Mouse (Mus musculus): ENCODE data around the gene Stk40. TPM values are rescaled to one million over a fixed set of nuclear protein-coding genes. Genes with fewer than 3 reads are reported as not detected.
A peak's percentile ranks its signal among the peaks of the same experiment; 100 is the strongest.
"Not testable (repeated sequence)": the region's sequence is repeated elsewhere in the genome, so short reads cannot be mapped to it uniquely, and the experiment has no call there.

Gene Stk40
- total and polyA plus RNA-seq, 2 experiments from 2014 or later, result 17.3 to 22.8 TPM

DNA sequence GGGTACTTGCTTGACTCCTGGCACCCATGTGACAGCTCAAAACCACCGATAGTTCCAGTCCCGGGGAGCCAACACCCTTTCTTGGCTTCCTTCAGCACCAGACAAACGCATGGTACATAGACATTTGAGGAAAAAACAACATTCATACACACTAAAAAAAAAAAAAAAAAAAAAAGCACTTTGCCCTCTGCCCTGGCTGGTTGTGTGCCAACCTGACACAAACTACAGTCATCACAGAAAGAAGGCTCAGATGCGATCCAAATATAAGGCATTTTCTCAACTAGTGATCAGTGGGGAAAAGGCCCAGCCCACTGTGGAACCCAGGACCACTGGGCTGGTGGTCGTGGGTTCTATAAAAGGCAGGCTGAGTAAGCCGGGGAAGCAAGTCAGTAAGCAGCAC is 65.1 kb downstream of the Stk40 start:
- H3K36me3 ChIP-seq (replicated peaks; ENCODE audit: control insufficient read depth, insufficient read depth, low read length), result peaks cover 79% of the 10 kb centered on the region
- no peak overlapping the region for H3K4me3 ChIP-seq (ENCODE audit: low read depth, low read length)
- no peak overlapping the region for H3K9ac ChIP-seq (replicated peaks; ENCODE audit: low read depth, low read length)
- ATAC-seq (ENCODE audit: insufficient read depth, low read depth) (no peak), DNase-seq (ENCODE audit: low spot score) (no peak)
- no peak for TF ChIP-seq EP300 (IDR thresholded peaks at IDR 0.05; ENCODE audit: low read depth)
- no peak for TF ChIP-seq CTCF (IDR thresholded peaks at IDR 0.05; ENCODE audit: low read depth)
- no peaks in the 10 kb centered on the region for H3K27me3 ChIP-seq (ENCODE audit: control insufficient read depth, insufficient read depth, low read length)
- no peak overlapping the region for H3K27ac ChIP-seq (ENCODE audit: low read depth)
- H3K4me2 ChIP-seq (ENCODE audit: low read depth, low read length), result no peak overlapping the region
- H3K4me1 ChIP-seq (ENCODE audit: control insufficient read depth, insufficient read depth), result 0 out of 2 replicates have a peak, but pooled peaks cover 12% of the 10 kb centered on the region
- no peaks in the 10 kb centered on the region for H3K9me3 ChIP-seq (replicated peaks; ENCODE audit: control insufficient read depth, low read length)
- WGBS, result 78% methylated on average over 6 of the region's 6 CpGs

DNA sequence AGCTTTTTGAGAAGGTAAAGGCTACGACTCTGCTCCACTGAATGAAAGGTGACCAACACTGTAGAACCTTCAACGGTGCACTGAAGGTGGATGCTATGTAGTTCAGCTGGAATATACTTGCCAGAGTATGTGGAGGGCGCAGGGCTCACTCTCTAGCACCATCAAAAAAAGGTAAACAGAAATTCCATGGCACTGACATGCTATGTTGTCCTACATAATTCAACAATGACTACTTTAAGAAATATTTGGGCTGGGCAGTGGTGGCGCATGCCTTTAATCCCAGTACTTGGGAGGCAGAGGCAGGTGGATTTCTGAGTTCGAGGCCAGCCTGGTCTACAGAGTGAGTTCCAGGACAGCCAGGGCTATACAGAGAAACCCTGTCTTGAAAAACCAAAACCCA is 67.0 kb downstream of the Stk40 start:
- DNase-seq (ENCODE audit: low spot score); ATAC-seq (ENCODE audit: insufficient read depth, low read depth); H3K4me3 ChIP-seq (ENCODE audit: low read depth, low read length); H3K9me3 ChIP-seq (replicated peaks; ENCODE audit: control insufficient read depth, low read length); H3K9ac ChIP-seq (replicated peaks; ENCODE audit: low read depth, low read length); H3K4me2 ChIP-seq (ENCODE audit: low read depth, low read length); H3K27me3 ChIP-seq (ENCODE audit: control insufficient read depth, insufficient read depth, low read length); H3K27ac ChIP-seq (ENCODE audit: low read depth): not testable (repeated sequence)
- 0 out of 2 replicates have a peak, but pooled peaks cover 11% of the 10 kb centered on the region for H3K4me1 ChIP-seq (ENCODE audit: control insufficient read depth, insufficient read depth)
- peaks cover 94% of the 10 kb centered on the region for H3K36me3 ChIP-seq (replicated peaks; ENCODE audit: control insufficient read depth, insufficient read depth, low read length)
- 96% methylated on average over 5 of the region's 5 CpGs for WGBS

DNA sequence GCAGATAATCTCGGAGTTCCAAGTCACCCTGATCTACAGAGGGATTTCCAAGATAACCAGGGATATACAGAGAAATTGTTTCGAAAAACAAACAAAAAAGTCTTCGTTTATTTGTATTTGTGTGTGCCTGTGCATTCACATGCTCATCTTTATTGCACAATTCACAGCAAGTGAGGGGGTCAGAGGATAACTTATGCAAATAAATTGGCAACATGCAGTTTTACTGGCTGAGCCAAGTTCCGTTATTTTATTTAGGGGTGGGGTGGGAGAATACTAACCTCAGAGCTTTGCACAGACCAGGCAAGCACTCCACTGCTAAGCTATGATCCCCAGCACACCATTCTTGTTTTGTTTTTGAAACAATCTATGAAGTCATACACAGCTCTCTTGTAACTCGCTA is 70.0 kb downstream of the Stk40 start:
- H3K9me3 ChIP-seq (replicated peaks; ENCODE audit: control insufficient read depth, low read length), result no peaks in the 10 kb centered on the region
- WGBS, result 91% methylated on average over 5 of the region's 5 CpGs
- no peak overlapping the region for H3K4me2 ChIP-seq (ENCODE audit: low read depth, low read length)
- H3K4me1 ChIP-seq (ENCODE audit: control insufficient read depth, insufficient read depth), result no peaks in the 10 kb centered on the region
- H3K27me3 ChIP-seq (ENCODE audit: control insufficient read depth, insufficient read depth, low read length), result no peaks in the 10 kb centered on the region
- H3K27ac ChIP-seq (ENCODE audit: low read depth), result no peak overlapping the region
- TF ChIP-seq EP300 (IDR thresholded peaks at IDR 0.05; ENCODE audit: low read depth), result no peak
- TF ChIP-seq CTCF (IDR thresholded peaks at IDR 0.05; ENCODE audit: low read depth), result no peak
- no peak for DNase-seq (ENCODE audit: low spot score)
- no peak for ATAC-seq (ENCODE audit: insufficient read depth, low read depth)
- H3K36me3 ChIP-seq (replicated peaks; ENCODE audit: control insufficient read depth, insufficient read depth, low read length), result peaks cover 86% of the 10 kb centered on the region
- H3K4me3 ChIP-seq (ENCODE audit: low read depth, low read length), result no peak overlapping the region
- H3K9ac ChIP-seq (replicated peaks; ENCODE audit: low read depth, low read length), result no peak overlapping the region

DNA sequence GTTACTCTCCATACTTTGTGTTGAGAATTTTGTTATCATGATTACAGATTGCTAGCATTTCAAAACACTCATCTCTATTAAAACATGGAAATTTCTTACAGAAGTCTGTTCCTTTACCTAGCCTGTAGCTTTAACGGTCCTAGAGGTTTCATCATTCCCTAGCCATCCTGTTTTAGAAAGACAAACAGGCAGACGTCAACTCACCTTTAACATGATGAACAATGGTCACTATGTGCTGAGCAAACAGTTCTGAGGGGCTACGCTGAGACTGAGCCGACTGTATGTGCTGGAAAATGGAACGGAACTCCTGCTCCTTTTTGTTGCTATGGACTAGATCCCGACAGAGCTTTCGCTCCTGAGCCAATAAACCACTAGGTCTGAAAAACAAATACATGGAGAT is 72.2 kb downstream of the Stk40 start:
- not testable (repeated sequence) for H3K4me3 ChIP-seq (ENCODE audit: low read depth, low read length); DNase-seq (ENCODE audit: low spot score); H3K4me1 ChIP-seq (ENCODE audit: control insufficient read depth, insufficient read depth); H3K27me3 ChIP-seq (ENCODE audit: control insufficient read depth, insufficient read depth, low read length); ATAC-seq (ENCODE audit: insufficient read depth, low read depth); H3K4me2 ChIP-seq (ENCODE audit: low read depth, low read length); H3K27ac ChIP-seq (ENCODE audit: low read depth); H3K9ac ChIP-seq (replicated peaks; ENCODE audit: low read depth, low read length); H3K9me3 ChIP-seq (replicated peaks; ENCODE audit: control insufficient read depth, low read length)
- peaks cover 86% of the 10 kb centered on the region for H3K36me3 ChIP-seq (replicated peaks; ENCODE audit: control insufficient read depth, insufficient read depth, low read length)
- WGBS, result 90% methylated on average over 7 of the region's 7 CpGs

DNA sequence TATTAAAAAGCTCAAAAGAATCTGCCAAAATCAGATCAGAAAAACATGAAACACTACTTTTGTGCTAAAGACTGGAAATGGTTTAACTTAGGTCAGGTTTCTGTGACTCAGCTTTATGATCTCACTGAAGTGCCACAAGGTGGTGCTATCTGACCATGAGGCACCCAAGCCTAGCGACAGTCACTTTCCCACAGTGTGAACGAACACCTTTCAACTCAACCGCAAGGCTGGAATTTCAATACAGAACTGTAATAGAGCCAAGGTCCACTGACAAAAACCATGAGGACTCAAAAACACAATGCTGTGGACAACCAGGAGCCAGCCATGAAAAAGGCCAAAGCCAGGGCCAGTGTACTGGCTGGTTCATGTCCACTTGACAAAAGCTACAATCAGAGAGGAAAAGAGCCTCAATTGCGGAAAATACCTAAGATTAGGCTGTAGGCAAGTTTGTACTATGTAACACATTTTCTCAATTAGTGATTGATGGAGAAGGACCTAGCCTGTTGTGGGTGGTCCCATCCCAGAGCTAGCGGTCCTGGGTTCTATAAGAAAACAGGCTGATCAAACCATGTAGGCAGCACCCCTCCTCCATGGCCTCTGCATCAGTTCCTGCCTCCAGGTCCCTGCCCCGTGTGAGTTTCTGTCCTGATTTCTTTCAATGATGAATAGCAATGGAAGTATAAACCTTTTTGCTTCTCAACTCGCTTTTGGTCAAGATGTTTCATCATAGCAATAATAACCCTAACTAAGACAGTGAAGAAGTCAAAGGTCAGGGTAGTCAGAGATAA is 77.6 kb downstream of the Stk40 start:
- Histone ChIP-seq H3K4me3 (ENCODE audit: low read depth, low read length) (no peak overlapping the region), H3K4me1 (ENCODE audit: control insufficient read depth, insufficient read depth) (no peaks in the 10 kb centered on the region), H3K27ac (ENCODE audit: low read depth) (no peak overlapping the region), H3K27me3 (ENCODE audit: control insufficient read depth, insufficient read depth, low read length) (no peaks in the 10 kb centered on the region), H3K36me3 (replicated peaks; ENCODE audit: control insufficient read depth, insufficient read depth, low read length) (peaks cover 70% of the 10 kb centered on the region), H3K4me2 (ENCODE audit: low read depth, low read length) (no peak overlapping the region), H3K9ac (replicated peaks; ENCODE audit: low read depth, low read length) (no peak overlapping the region), H3K9me3 (replicated peaks; ENCODE audit: control insufficient read depth, low read length) (no peaks in the 10 kb centered on the region)
- 45% methylated on average over 7 of the region's 7 CpGs for WGBS
- peak; percentile 81 for DNase-seq (ENCODE audit: low spot score)
- TF ChIP-seq CTCF (IDR thresholded peaks at IDR 0.05; ENCODE audit: low read depth) (peak; percentile 84), EP300 (IDR thresholded peaks at IDR 0.05; ENCODE audit: low read depth) (no peak)
- peak; percentile 71 for ATAC-seq (ENCODE audit: insufficient read depth, low read depth)

DNA sequence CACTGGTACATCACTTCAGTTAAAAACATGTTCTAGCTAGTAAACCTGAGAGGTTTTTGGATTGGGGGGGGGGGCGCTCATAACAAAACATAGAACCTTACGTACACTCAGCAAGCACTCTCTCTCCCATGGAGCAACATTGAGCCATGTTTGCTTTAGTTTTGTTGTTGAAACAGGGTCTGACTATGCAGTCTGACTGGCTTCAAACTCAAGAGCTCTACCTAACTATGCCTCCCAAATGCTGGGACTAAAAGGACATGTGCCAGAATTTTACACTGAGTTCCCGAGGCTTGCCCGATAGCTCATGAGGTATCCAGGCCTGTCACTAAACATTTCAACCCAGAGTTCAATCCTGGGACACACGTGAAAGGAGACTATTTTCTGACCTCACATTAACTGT is 79.3 kb downstream of the Stk40 start:
- TF ChIP-seq CTCF (IDR thresholded peaks at IDR 0.05; ENCODE audit: low read depth) (no peak), EP300 (IDR thresholded peaks at IDR 0.05; ENCODE audit: low read depth) (no peak)
- no peak overlapping the region for H3K4me2 ChIP-seq (ENCODE audit: low read depth, low read length)
- peaks cover 62% of the 10 kb centered on the region for H3K36me3 ChIP-seq (replicated peaks; ENCODE audit: control insufficient read depth, insufficient read depth, low read length)
- WGBS, result 68% methylated on average over 5 of the region's 5 CpGs
- ATAC-seq (ENCODE audit: insufficient read depth, low read depth) (no peak), DNase-seq (ENCODE audit: low spot score) (no peak)
- H3K27ac ChIP-seq (ENCODE audit: low read depth), result no peak overlapping the region
- no peaks in the 10 kb centered on the region for H3K4me1 ChIP-seq (ENCODE audit: control insufficient read depth, insufficient read depth)
- H3K27me3 ChIP-seq (ENCODE audit: control insufficient read depth, insufficient read depth, low read length), result no peaks in the 10 kb centered on the region
- H3K9me3 ChIP-seq (replicated peaks; ENCODE audit: control insufficient read depth, low read length), result no peaks in the 10 kb centered on the region
- H3K4me3 ChIP-seq (ENCODE audit: low read depth, low read length), result no peak overlapping the region
- H3K9ac ChIP-seq (replicated peaks; ENCODE audit: low read depth, low read length), result no peak overlapping the region

Measured in heart, postnatal 0 days (tissue).